Mouse (Mus musculus): ENCODE measurements around the gene Tmbim4.

- TF ChIP-seq CTCF (IDR thresholded peaks at IDR 0.05; ENCODE audit: extremely low read depth, insufficient read depth, low read length) (no peak), POLR2A (IDR thresholded peaks at IDR 0.05; ENCODE audit: extremely low read depth, insufficient read depth, low read length) (no peak)
Observed at GRCm38 (mm10) chr10:120250911-120251683, 49.7 kb downstream of the Tmbim4 start.

Data from cortical plate, adult 2 months (tissue).